Mouse (Mus musculus) mouse embryonic stem cell (cell line): ENCODE results near the gene Syt17.

Experiments
- in situ Hi-C, 2 experiments: fragments of 300-500 bp; cut with MboI; formaldehyde crosslinking; loops; 1 replicate in 1 of 2; 3 replicates in 1 of 2; pipeline ENCODE4 v1.14.3; 2019 to 2020; ENCODE audit warnings: low sequenced_read_pairs in 2 of 2, low pct_unique_long_range_greater_than_20kb in 1 of 2, mixed read lengths in 1 of 2; ENCODE audit not compliant: unreplicated experiment in 1 of 2

Gene Syt17

GRCm38 (mm10) chr7:118468060-118468459, 20.0 kb upstream of the Syt17 start:
- in situ Hi-C loops = no loop called here

DNA sequence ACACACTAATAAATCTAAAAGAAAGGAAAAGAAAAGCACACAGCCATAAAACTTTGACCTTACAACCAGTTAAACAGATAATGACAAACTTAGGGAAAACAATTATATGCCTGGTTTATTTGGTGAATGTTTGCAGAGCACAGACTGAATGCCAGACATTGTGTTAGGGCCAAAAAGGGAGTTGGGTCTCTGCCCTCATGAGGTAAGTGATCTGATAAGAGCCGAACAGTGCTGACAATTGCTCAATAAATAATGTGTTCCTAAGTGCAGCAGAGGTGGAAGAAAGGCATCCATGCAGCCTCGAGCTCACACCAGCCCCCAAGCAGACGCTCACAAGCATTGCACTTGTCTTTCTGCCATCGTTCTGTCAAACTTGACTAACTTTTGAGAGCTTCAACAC, 16.4 kb upstream of the Syt17 start:
- in situ Hi-C loops = no loop called here

- in situ Hi-C loops = no loop called here
These were observed 15.1 kb upstream of the Syt17 start for GRCm38 (mm10) chr7:118462818-118463762.

- in situ Hi-C loops = no loop called here
These were observed 13.5 kb upstream of the Syt17 start for GRCm38 (mm10) chr7:118461400-118462136.

GRCm38 (mm10) chr7:118453722-118454121, 5.7 kb upstream of the Syt17 start:
- in situ Hi-C loops = no loop called here

GRCm38 (mm10) chr7:118452940-118453339, 4.9 kb upstream of the Syt17 start:
- in situ Hi-C loops = no loop called here

- in situ Hi-C loops = no loop called here
These were observed 510 bp downstream of the Syt17 start for GRCm38 (mm10) chr7:118447291-118448133.

DNA sequence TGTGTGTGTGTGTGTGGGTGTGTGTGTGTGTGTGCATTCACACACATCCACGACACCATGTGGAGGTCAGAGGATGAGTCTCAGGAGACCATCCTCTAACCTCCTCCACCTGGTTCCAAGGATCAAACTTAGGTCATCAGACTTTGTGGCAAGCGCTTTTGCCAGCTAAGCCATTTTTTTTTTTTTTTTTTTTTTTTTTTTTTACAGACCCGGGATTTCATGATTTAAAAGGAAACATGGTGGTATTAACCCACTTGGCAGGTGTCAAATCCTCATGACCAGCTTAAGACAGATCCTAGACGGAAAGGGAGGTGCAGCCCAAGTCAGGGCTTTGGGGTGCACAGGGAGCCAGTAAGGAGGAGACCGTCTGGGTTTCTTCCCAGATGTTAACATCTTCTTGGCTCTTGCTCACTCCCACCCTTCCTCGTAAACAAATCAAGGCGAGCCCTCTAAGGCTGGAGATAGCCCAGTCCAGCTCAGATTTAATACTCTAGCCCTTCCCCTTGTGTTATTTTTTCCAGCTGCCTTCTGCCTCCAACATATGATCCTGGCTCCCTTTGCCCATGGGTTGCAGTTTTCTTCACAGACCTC, 4.0 kb downstream of the Syt17 start:
- in situ Hi-C loops = no loop called here

GRCm38 (mm10) chr7:118443371-118443770, 4.7 kb downstream of the Syt17 start:
- in situ Hi-C loops = no loop called here

GRCm38 (mm10) chr7:118441535-118441934, 6.5 kb downstream of the Syt17 start:
- in situ Hi-C loops = no loop called here

- in situ Hi-C loops = loop anchor here in 1 of 2 experiments (10.0 kb wide), 1 partner anchor 88 kb away; no protein-coding TSS in a partner anchor
These were observed 10.8 kb downstream of the Syt17 start for GRCm38 (mm10) chr7:118437101-118437802.

- in situ Hi-C loops = no loop called here
These were observed 19.1 kb downstream of the Syt17 start for GRCm38 (mm10) chr7:118428937-118429336.

GRCm38 (mm10) chr7:118419491-118420180, 28.4 kb downstream of the Syt17 start:
- in situ Hi-C loops = loop anchor here in 1 of 2 experiments (25.0 kb wide), 1 partner anchor 332 kb away; no protein-coding TSS in a partner anchor

GRCm38 (mm10) chr7:118414183-118414582, 33.8 kb downstream of the Syt17 start:
- in situ Hi-C loops = loop anchor here in 1 of 2 experiments (25.0 kb wide), 1 partner anchor 327 kb away; no protein-coding TSS in a partner anchor

GRCm38 (mm10) chr7:118411877-118412276, 36.1 kb downstream of the Syt17 start:
- in situ Hi-C loops = loop anchor here in 1 of 2 experiments (25.0 kb wide), 1 partner anchor 325 kb away; no protein-coding TSS in a partner anchor

- in situ Hi-C loops = loop anchor here (5.0 to 25.0 kb wide), 3 partner anchors 97 to 322 kb away; no protein-coding TSS in a partner anchor
These were observed 38.6 kb downstream of the Syt17 start for GRCm38 (mm10) chr7:118409421-118409820.

- in situ Hi-C loops = loop anchor here (5.0 to 25.0 kb wide), 3 partner anchors 93 to 318 kb away; no protein-coding TSS in a partner anchor
These were observed 42.8 kb downstream of the Syt17 start for GRCm38 (mm10) chr7:118405251-118405650.
